Mouse (Mus musculus) C2C12 (cell line): ENCODE data around the gene Crybb3.

ENCODE experiments used
- CTCF ChIP-seq: IDR thresholded peaks from one replicate; pipeline ENCODE4 v1.5.1; 2011; ENCODE audit not compliant: control insufficient read depth, insufficient read depth, insufficient read length
- MAX ChIP-seq: IDR thresholded peaks from one replicate; pipeline ENCODE4 v1.6.1; 2011; ENCODE audit warnings: mild to moderate bottlenecking, control low read depth

DNA sequence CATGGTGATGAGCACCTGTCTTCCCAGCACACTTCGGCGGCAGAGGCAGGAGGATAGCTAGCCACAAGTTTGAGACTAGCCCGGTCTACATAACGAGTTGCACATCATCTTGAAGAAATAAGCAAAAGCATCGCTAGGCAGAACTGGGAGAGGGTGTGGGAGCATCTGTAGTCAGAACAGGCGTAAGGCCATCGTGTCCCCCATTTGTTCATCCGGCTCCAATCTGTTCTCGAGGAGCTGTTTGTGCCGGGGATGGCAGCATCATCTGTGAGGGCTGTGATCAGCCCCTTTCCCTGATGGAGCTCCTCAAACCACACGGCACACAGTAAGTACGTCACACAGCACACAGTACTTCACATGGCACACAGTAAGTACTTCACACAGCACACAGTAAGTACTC lies 45.1 kb upstream of the Crybb3 start:
- no peak for TF ChIP-seq CTCF
- no peak for TF ChIP-seq MAX
